Mouse (Mus musculus) hindbrain, embryonic 12.5 days (tissue): Measurements from ENCODE around the gene Hpgds. TPM values are rescaled to one million over a fixed set of nuclear protein-coding genes. Genes with fewer than 3 reads are reported as not detected.

Experiments
- ATAC-seq: fragments of 200-750 bp; cut with Nextera tagmentation; 2 replicates; pipeline ENCODE4 v1.8.0; 2017; ENCODE audit warnings: moderate TSS enrichment; ENCODE audit not compliant: low FRiP score
- H3K27ac ChIP-seq: fragments of 300-500 bp; sonication (generic); 2 replicates; pipeline ENCODE4 v1.5.1; 2016; ENCODE audit warnings: mild to moderate bottlenecking
- H3K27me3 ChIP-seq: fragments of 300-500 bp; sonication (generic); 2 replicates; pipeline ENCODE4 v1.6.1; 2016; ENCODE audit warnings: mild to moderate bottlenecking
- H3K36me3 ChIP-seq: fragments of 300-500 bp; sonication (generic); 2 replicates; pipeline ENCODE4 v1.6.1; 2016; ENCODE audit warnings: mild to moderate bottlenecking
- H3K4me1 ChIP-seq: fragments of 300-500 bp; sonication (generic); 2 replicates; pipeline ENCODE4 v1.6.1; 2016
- H3K4me2 ChIP-seq: fragments of 300-500 bp; sonication (generic); replicated peaks from 2 replicates; pipeline ENCODE4 v1.6.1; 2016; ENCODE audit warnings: mild to moderate bottlenecking
- H3K4me3 ChIP-seq: fragments of 300-500 bp; sonication (generic); 2 replicates; pipeline ENCODE4 v1.5.1; 2016; ENCODE audit warnings: mild to moderate bottlenecking
- H3K9ac ChIP-seq: fragments of 300-500 bp; sonication (generic); 2 replicates; pipeline ENCODE4 v1.6.1; 2016; ENCODE audit warnings: mild to moderate bottlenecking, moderate library complexity
- H3K9me3 ChIP-seq: fragments of 300-500 bp; sonication (generic); replicated peaks from 2 replicates; pipeline ENCODE4 v1.6.1; 2016; ENCODE audit warnings: mild to moderate bottlenecking
- WGBS: fragments of 180-500 bp; shearing (Covaris S2); methylation state at CpG from one replicate; pipeline ENCODE4 v1.1.7; 2016; 5-methylcytosine and 5-hydroxymethylcytosine counted together
- polyA plus RNA-seq: library from polyadenylated mRNA; unstranded; fragments of >200 nt; fragmentation: Nextera tagmentation; extraction: Ambion mirVana; gene quantifications from 2 replicates; pipeline ENCODE4 v1.2.1, GENCODE M21; 2016

Hpgds gene
- polyA plus RNA-seq, 1 experiment from 2014 or later: 12.3 TPM

DNA sequence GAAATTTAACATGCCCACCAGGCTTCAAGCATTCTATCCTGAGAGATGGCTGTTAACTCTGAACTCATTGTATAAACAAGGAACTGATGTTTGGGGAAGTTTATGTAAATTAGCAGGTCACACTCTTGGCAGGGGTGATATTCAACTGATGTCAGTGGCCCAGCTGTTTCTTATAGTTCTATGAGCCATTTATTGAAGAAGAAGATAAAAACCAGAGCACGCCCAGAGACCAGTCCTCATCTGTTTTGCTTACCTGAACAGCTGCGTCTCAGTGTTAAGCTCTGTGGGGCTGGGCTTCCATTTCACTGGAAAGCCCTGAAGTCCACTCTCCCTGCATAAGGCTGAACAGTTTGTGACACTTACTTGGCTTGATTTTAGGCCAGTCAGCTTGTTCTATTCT is 6.9 kb downstream of the Hpgds start:
- Histone ChIP-seq H3K9ac (no peak overlapping the region), H3K4me2 (no peak overlapping the region), H3K9me3 (no peaks in the 10 kb centered on the region), H3K27me3 (no peaks in the 10 kb centered on the region), H3K4me3 (no peak overlapping the region), H3K27ac (no peak overlapping the region), H3K4me1 (peaks cover 10% of the 10 kb centered on the region), H3K36me3 (no peaks in the 10 kb centered on the region)
- WGBS: 26% methylated on average over 2 of the region's 2 CpGs
- 0 out of 2 replicates have a peak, but pooled peaks have one; percentile 37 for ATAC-seq

DNA sequence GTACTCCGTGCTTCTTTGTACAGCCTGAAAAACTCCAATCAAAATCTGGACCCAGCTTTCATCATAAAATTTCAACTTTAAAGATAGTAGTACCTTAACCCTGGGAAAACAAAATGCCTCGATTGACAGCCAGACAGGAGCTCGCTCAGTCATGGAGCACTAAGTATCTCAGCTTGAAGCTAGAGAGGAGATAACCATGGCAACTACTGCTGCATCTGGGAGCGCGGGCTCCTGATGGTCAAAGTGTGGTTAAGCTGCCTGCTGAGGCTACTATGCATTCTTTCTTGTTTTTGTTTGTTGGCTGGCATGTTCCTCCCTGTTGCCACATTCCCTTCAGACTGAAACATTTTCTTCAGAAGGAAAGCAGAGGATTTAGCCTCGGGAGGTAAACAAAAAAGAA is 12.3 kb downstream of the Hpgds start:
- H3K27ac ChIP-seq: no peak overlapping the region; the same call in 1 of the 2 replicates
- WGBS: 40% methylated on average over 6 of the region's 6 CpGs
- no peak overlapping the region for H3K4me3 ChIP-seq
- H3K27me3 ChIP-seq: no peaks in the 10 kb centered on the region
- H3K4me1 ChIP-seq: no peaks in the 10 kb centered on the region; the same call in 1 of the 2 replicates
- H3K9me3 ChIP-seq: no peaks in the 10 kb centered on the region
- no peaks in the 10 kb centered on the region for H3K36me3 ChIP-seq
- no peak overlapping the region for H3K9ac ChIP-seq
- 0 out of 2 replicates have a peak, but pooled peaks have one; percentile 33 for ATAC-seq
- no peak overlapping the region for H3K4me2 ChIP-seq

DNA sequence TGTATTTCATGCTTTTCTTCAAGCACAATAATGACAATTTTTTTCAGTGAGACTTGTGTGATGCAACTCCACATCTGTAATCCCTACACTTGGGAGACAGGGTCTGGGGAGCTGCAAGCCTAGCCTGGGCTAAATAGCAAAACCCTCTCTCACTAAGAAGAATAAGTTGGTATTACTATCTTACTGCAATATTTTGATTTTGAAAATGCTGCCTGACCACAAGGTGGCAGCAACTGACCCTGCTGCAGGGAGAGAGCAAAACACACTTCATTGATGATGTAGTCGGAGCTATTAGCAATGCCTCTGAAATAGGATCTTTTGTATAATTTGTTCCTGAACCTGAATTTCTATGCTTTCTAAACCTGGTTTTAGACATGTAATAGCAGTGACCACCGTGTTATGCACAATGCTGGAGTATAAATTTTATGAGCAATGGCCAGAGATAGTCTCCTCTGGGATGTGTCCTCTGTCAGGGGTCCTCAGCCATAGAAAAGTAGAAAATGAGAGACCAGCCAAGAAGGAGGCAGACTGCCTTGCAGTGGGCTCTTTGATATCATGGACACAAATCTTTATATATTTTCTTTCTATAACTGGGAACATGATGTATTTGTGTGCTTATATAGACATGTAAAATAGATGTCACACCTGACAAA is 18.5 kb downstream of the Hpgds start:
- no peak overlapping the region for H3K4me2 ChIP-seq
- H3K9ac ChIP-seq: no peak overlapping the region
- 0 out of 2 replicates have a peak, but pooled peaks cover 2% of the 10 kb centered on the region for H3K4me1 ChIP-seq
- no peak overlapping the region for H3K4me3 ChIP-seq
- H3K9me3 ChIP-seq: no peaks in the 10 kb centered on the region
- H3K36me3 ChIP-seq: no peaks in the 10 kb centered on the region
- 23% methylated on average over 2 of the region's 2 CpGs for WGBS
- no peak overlapping the region for H3K27ac ChIP-seq
- no peaks in the 10 kb centered on the region for H3K27me3 ChIP-seq
- ATAC-seq: peak; percentile 41

DNA sequence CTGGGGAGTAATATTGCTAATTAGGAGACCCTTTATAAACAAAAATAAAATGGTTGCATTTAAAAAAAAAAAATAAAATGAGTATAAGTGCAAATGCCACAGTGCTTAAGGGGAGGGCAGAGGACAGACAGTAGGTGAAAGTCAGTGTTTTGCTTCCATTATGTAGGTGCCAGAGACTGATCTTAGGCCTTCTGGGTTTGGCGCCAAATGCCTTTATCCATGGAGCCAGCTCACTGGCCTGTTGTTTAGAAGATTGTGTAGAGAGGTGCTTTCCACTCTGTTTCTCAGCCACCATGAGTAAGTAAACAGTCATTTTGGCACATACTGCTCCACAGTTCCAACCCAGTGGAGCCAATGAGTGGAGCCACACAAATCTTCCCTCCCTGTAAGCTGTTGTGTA is 27.2 kb downstream of the Hpgds start:
- Histone ChIP-seq H3K4me3 (no peak overlapping the region), H3K9me3 (no peaks in the 10 kb centered on the region), H3K36me3 (peaks cover 46% of the 10 kb centered on the region), H3K4me1 (no peaks in the 10 kb centered on the region), H3K4me2 (no peak overlapping the region), H3K27me3 (no peaks in the 10 kb centered on the region), H3K27ac (no peak overlapping the region), H3K9ac (no peak overlapping the region)
- no peak for ATAC-seq
- WGBS: 96% methylated on average over 1 of the region's 1 CpGs

DNA sequence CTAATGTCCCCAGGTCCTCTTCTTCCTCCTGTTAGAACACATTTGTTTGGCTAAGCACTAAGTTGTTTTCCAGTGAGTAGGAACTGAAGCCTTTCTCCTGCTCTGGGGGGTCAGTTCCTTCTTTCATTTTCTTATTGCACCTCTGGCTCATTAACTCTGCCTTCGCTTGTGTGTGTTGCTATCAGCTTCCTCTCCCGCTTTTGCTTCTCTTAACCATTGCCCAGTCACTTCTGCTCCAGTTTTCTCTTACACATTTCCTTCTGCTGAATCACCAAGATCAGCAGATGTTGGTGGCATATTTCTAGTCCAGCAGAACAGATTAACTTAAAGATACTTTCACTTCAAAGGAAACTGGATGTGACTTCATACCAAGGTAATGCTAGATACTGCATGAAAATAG is 29.8 kb downstream of the Hpgds start:
- no peak overlapping the region for H3K27ac ChIP-seq
- H3K36me3 ChIP-seq: peaks cover 48% of the 10 kb centered on the region
- H3K4me1 ChIP-seq: no peaks in the 10 kb centered on the region
- H3K27me3 ChIP-seq: no peaks in the 10 kb centered on the region
- no peak overlapping the region for H3K9ac ChIP-seq
- H3K9me3 ChIP-seq: no peaks in the 10 kb centered on the region
- no peak overlapping the region for H3K4me3 ChIP-seq
- ATAC-seq: no peak
- WGBS: 84% methylated on average over 2 of the region's 2 CpGs
- H3K4me2 ChIP-seq: no peak overlapping the region

DNA sequence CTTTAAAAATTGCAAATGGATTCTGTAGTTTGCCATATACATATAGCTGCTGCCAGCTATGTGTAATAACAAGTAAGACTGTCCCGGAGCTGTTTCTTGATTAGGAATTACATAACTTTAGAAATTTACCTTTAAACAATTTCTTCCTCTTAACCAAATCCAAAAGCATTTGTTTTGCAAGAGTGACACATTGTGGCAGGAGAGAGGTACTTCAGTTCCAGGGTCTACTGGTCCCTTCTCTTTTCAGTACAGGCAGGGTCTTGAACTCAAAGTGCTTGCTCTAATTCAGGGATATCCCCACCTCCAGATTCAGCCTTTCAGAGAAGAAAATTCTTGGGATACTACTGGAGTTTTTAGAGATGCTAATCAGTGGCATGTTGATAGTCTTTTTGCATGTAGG is 65.6 kb downstream of the Hpgds start:
- Histone ChIP-seq H3K9me3 (no peaks in the 10 kb centered on the region), H3K4me3 (no peak overlapping the region), H3K4me2 (no peak overlapping the region), H3K9ac (no peak overlapping the region), H3K4me1 (no peaks in the 10 kb centered on the region), H3K27ac (no peak overlapping the region), H3K27me3 (no peaks in the 10 kb centered on the region), H3K36me3 (peaks cover 32% of the 10 kb centered on the region)
- 88% methylated on average over 1 of the region's 1 CpGs for WGBS
- no peak for ATAC-seq

DNA sequence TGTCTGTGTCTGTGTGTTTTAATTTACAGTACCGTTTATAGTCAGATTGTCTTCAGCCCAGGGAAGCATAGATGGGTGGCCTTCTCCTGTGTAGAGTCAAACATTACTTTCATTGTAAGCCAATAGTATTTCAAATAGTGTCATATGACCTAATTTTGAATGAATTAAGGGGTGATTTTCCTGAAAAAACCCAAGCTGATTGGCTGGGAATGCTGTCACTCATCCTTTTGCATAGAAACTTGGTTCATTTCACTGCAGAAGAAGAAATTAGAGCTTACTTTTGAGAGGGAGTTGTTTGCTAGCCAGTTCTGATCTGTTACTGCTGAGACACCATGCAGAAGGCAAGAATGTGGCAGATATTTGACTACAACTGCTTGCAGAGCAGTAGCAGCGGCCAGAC is 69.5 kb downstream of the Hpgds start:
- no peak overlapping the region for H3K27ac ChIP-seq
- no peaks in the 10 kb centered on the region for H3K4me1 ChIP-seq
- no peak for ATAC-seq
- no peak overlapping the region for H3K4me3 ChIP-seq
- H3K9me3 ChIP-seq: no peaks in the 10 kb centered on the region
- H3K36me3 ChIP-seq: peaks cover 48% of the 10 kb centered on the region
- H3K9ac ChIP-seq: no peak overlapping the region
- no peak overlapping the region for H3K4me2 ChIP-seq
- no peaks in the 10 kb centered on the region for H3K27me3 ChIP-seq
- 86% methylated on average over 2 of the region's 2 CpGs for WGBS

Other genes starting within 250 kb of the Hpgds start
- gene Smarcad1, start 102.3 kb downstream of the Hpgds start, polyA plus RNA-seq: 122 and 134 TPM in 2 replicates
- 0.98 and 2.2 TPM in 2 replicates for gene C130060K24Rik, start 236.2 kb upstream of the Hpgds start, polyA plus RNA-seq